Mouse (Mus musculus): ENCODE measurements around the gene Tcn2. TPM values are rescaled to one million over a fixed set of nuclear protein-coding genes. Genes with fewer than 3 reads are reported as not detected.

Gene Tcn2
- polyA plus RNA-seq, 1 experiment: 16.4 TPM

DNA sequence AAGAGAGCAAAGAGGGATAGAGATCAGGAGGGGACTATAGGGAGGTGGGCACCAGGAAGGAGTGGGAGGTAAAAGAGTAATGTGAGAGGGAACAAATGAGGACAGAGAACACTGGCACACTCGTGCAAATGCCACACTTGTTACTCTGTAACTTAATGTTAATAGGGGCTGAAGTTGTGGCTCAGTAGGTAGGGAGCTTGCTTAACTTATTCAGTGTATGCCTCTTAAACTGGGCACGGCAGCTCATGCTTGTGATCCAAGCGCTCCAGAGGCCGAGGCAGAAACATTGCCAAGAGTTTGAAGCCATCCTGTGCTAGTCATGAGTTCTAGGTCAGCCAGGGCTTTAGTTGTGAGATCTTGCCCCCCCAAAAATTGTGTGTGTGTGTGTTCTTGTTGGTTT is 3.2 kb upstream of the Tcn2 start:
- no peak overlapping the region for H3K4me3 ChIP-seq
- H3ac ChIP-seq (ENCODE audit: control insufficient read depth, insufficient read length): no peak overlapping the region
- no peaks in the 10 kb centered on the region for H3K36me3 ChIP-seq (ENCODE audit: control insufficient read depth, insufficient read depth)
- TF ChIP-seq USF1 (IDR thresholded peaks at IDR 0.05; ENCODE audit: low read depth) (no peak), POLR2A (IDR thresholded peaks at IDR 0.05; ENCODE audit: insufficient read length, low read depth) (no peak), TCF3 (IDR thresholded peaks at IDR 0.05; ENCODE audit: insufficient read length, low read depth) (no peak), MAX (IDR thresholded peaks at IDR 0.05; ENCODE audit: low read depth) (no peak), REST (IDR thresholded peaks at IDR 0.05; ENCODE audit: insufficient read depth, insufficient read length) (no peak), MYOD1 (IDR thresholded peaks at IDR 0.05; ENCODE audit: control insufficient read depth in 1 of 3, insufficient read length in 2 of 3, low read depth in 2 of 3) (no peak), TCF12 (IDR thresholded peaks at IDR 0.05; ENCODE audit: insufficient read depth, poor library complexity, severe bottlenecking) (no peak), E2F4 (IDR thresholded peaks at IDR 0.05; ENCODE audit: insufficient read depth) (no peak), POLR2AphosphoS2 (IDR thresholded peaks at IDR 0.05; ENCODE audit: insufficient read length, low read depth) (no peak), MYOG (IDR thresholded peaks at IDR 0.05; ENCODE audit: control insufficient read depth in 1 of 3, insufficient read depth in 1 of 3, insufficient read length in 2 of 3, low read depth in 2 of 3) (no peak), SRF (IDR thresholded peaks at IDR 0.05; ENCODE audit: control insufficient read depth, insufficient read length, low read depth) (no peak), CEBPB (IDR thresholded peaks at IDR 0.05; ENCODE audit: insufficient read depth, poor library complexity, severe bottlenecking) (no peak)
- H3K4me2 ChIP-seq (ENCODE audit: low read depth): no peak overlapping the region
- no peaks in the 10 kb centered on the region for H3K79me2 ChIP-seq (ENCODE audit: control insufficient read depth, insufficient read depth)
- peaks cover 47% of the 10 kb centered on the region for H3K27me3 ChIP-seq (ENCODE audit: control insufficient read depth, insufficient read depth, insufficient read length)

DNA sequence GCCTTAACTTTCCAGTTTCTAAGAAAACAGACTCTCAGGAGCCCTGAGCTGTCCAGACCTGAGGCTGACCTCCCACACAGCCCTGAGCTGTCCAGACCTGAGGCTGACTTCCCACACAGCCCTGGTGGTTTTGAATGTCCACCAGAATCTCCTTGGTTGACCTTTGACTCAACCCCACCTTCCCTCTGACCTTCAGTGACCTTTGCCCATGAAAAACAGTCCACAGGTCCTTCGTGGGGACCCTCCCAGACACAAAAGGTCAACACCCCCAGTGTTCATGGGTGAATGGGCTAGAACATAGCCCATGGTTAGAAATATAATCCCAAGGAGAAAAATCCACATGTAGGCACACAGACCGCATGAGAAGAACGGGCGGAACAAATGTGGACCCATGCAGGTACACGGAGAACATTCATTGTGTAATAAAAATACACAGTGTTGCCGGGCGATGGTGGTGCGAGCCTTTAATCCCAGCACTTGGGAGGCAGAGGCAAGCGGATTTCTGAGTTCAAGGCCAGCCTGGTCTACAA is 1.9 kb upstream of the Tcn2 start:
- no peak overlapping the region for H3ac ChIP-seq (ENCODE audit: control insufficient read depth, insufficient read length)
- no peaks in the 10 kb centered on the region for H3K79me2 ChIP-seq (ENCODE audit: control insufficient read depth, insufficient read depth)
- no peak overlapping the region for H3K4me2 ChIP-seq (ENCODE audit: low read depth)
- TF ChIP-seq POLR2AphosphoS2 (IDR thresholded peaks at IDR 0.05; ENCODE audit: insufficient read length, low read depth) (no peak), E2F4 (IDR thresholded peaks at IDR 0.05; ENCODE audit: insufficient read depth) (no peak), CEBPB (IDR thresholded peaks at IDR 0.05; ENCODE audit: insufficient read depth, poor library complexity, severe bottlenecking) (no peak), REST (IDR thresholded peaks at IDR 0.05; ENCODE audit: insufficient read depth, insufficient read length) (no peak), MYOD1 (IDR thresholded peaks at IDR 0.05; ENCODE audit: control insufficient read depth in 1 of 3, insufficient read length in 2 of 3, low read depth in 2 of 3) (no peak), TCF3 (IDR thresholded peaks at IDR 0.05; ENCODE audit: insufficient read length, low read depth) (no peak), USF1 (IDR thresholded peaks at IDR 0.05; ENCODE audit: low read depth) (no peak), MAX (IDR thresholded peaks at IDR 0.05; ENCODE audit: low read depth) (no peak), SRF (IDR thresholded peaks at IDR 0.05; ENCODE audit: control insufficient read depth, insufficient read length, low read depth) (no peak), TCF12 (IDR thresholded peaks at IDR 0.05; ENCODE audit: insufficient read depth, poor library complexity, severe bottlenecking) (no peak), POLR2A (IDR thresholded peaks at IDR 0.05; ENCODE audit: insufficient read length, low read depth) (no peak), MYOG (IDR thresholded peaks at IDR 0.05; ENCODE audit: control insufficient read depth in 1 of 3, insufficient read depth in 1 of 3, insufficient read length in 2 of 3, low read depth in 2 of 3) (no peak)
- no peak overlapping the region for H3K4me3 ChIP-seq
- H3K27me3 ChIP-seq (ENCODE audit: control insufficient read depth, insufficient read depth, insufficient read length): peaks cover 39% of the 10 kb centered on the region
- H3K36me3 ChIP-seq (ENCODE audit: control insufficient read depth, insufficient read depth): no peaks in the 10 kb centered on the region

DNA sequence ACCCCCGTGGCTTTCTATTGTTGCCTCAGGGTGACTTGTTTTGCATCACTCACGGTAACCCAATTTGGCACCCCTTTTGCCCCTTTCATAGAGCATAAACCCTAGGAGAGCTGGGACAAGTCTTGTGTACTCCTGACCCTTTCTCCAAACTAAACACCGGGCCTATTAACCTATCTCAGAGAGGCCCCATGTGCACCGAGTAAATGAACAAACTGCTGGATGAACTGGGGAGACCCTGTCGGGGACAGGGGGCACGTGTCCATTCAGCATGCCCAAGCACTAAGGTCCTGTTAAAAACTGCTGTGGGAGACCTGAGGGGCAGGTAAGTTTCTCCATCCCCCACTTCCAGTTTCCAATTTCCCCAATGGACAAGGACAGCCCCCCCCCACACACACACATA is 1.0 kb downstream of the Tcn2 start:
- Histone ChIP-seq H3K4me2 (ENCODE audit: low read depth) (peak overlapping the region; percentile 72), H3K79me2 (ENCODE audit: control insufficient read depth, insufficient read depth) (no peaks in the 10 kb centered on the region), H3K27me3 (ENCODE audit: control insufficient read depth, insufficient read depth, insufficient read length) (peaks cover 26% of the 10 kb centered on the region), H3ac (ENCODE audit: control insufficient read depth, insufficient read length) (no peak overlapping the region), H3K36me3 (ENCODE audit: control insufficient read depth, insufficient read depth) (no peaks in the 10 kb centered on the region), H3K4me3 (peak overlapping the region; percentile 19)
- no peak for TF ChIP-seq E2F4 (IDR thresholded peaks at IDR 0.05; ENCODE audit: insufficient read depth)
- no peak for TF ChIP-seq POLR2A (IDR thresholded peaks at IDR 0.05; ENCODE audit: insufficient read length, low read depth)
- no peak for TF ChIP-seq TCF12 (IDR thresholded peaks at IDR 0.05; ENCODE audit: insufficient read depth, poor library complexity, severe bottlenecking)
- no peak for TF ChIP-seq SRF (IDR thresholded peaks at IDR 0.05; ENCODE audit: control insufficient read depth, insufficient read length, low read depth)
- TF ChIP-seq USF1 (IDR thresholded peaks at IDR 0.05; ENCODE audit: low read depth): no peak
- TF ChIP-seq TCF3 (IDR thresholded peaks at IDR 0.05; ENCODE audit: insufficient read length, low read depth): no peak
- TF ChIP-seq POLR2AphosphoS2 (IDR thresholded peaks at IDR 0.05; ENCODE audit: insufficient read length, low read depth): no peak
- no peak for TF ChIP-seq MYOD1 (IDR thresholded peaks at IDR 0.05; ENCODE audit: control insufficient read depth in 1 of 3, insufficient read length in 2 of 3, low read depth in 2 of 3)
- no peak for TF ChIP-seq CEBPB (IDR thresholded peaks at IDR 0.05; ENCODE audit: insufficient read depth, poor library complexity, severe bottlenecking)
- no peak for TF ChIP-seq REST (IDR thresholded peaks at IDR 0.05; ENCODE audit: insufficient read depth, insufficient read length)
- no peak for TF ChIP-seq MAX (IDR thresholded peaks at IDR 0.05; ENCODE audit: low read depth)
- TF ChIP-seq MYOG (IDR thresholded peaks at IDR 0.05; ENCODE audit: control insufficient read depth in 1 of 3, insufficient read depth in 1 of 3, insufficient read length in 2 of 3, low read depth in 2 of 3): no peak

DNA sequence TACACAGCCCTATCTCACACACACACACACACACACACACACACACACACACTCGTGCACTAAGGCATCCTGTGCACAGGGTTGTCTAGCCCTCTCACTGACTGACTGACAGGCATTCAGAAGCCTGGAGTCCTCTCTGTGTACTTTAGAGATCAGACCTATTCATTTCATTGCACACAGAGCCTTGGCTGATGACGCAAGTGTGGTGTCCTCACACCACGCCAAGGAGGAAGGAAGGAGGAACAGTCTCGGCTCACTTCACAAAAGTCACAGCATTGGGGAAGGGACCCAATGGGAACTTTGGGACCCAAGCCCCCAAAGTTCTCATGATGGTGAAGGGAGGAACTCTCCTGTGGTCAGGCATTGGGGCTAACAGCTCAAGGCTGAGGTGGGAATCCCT is 1.9 kb downstream of the Tcn2 start:
- Histone ChIP-seq H3K79me2 (ENCODE audit: control insufficient read depth, insufficient read depth) (no peaks in the 10 kb centered on the region), H3K4me3 (no peak overlapping the region), H3K27me3 (ENCODE audit: control insufficient read depth, insufficient read depth, insufficient read length) (peaks cover 17% of the 10 kb centered on the region), H3K36me3 (ENCODE audit: control insufficient read depth, insufficient read depth) (no peaks in the 10 kb centered on the region), H3K4me2 (ENCODE audit: low read depth) (no peak overlapping the region), H3ac (ENCODE audit: control insufficient read depth, insufficient read length) (no peak overlapping the region)
- TF ChIP-seq CEBPB (IDR thresholded peaks at IDR 0.05; ENCODE audit: insufficient read depth, poor library complexity, severe bottlenecking) (no peak), MYOG (IDR thresholded peaks at IDR 0.05; ENCODE audit: control insufficient read depth in 1 of 3, insufficient read depth in 1 of 3, insufficient read length in 2 of 3, low read depth in 2 of 3) (no peak), MYOD1 (IDR thresholded peaks at IDR 0.05; ENCODE audit: control insufficient read depth in 1 of 3, insufficient read length in 2 of 3, low read depth in 2 of 3) (no peak)

DNA sequence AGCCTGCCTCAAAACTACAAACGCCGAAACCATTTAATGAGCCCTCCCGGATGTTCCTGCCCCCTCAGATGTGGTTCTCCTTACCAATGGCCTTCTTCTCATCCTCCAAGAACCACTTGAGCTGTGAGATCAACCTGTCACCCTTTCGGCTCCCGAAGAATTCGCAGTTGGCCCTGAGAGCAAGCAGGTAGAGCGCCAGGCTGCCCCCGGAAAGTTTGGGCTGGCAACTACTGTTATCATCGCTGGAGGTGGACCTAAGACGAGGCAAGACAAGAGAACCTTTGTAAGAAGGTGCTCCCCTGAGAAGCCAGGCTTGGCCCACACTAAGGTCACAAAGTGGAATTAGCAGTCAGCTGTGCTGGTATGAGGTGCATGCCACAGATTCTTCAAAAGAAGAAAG is 6.0 kb downstream of the Tcn2 start:
- peaks cover 6% of the 10 kb centered on the region for H3K27me3 ChIP-seq (ENCODE audit: control insufficient read depth, insufficient read depth, insufficient read length)
- no peaks in the 10 kb centered on the region for H3K36me3 ChIP-seq (ENCODE audit: control insufficient read depth, insufficient read depth)
- H3K79me2 ChIP-seq (ENCODE audit: control insufficient read depth, insufficient read depth): no peaks in the 10 kb centered on the region
- no peak overlapping the region for H3ac ChIP-seq (ENCODE audit: control insufficient read depth, insufficient read length)
- TF ChIP-seq SRF (IDR thresholded peaks at IDR 0.05; ENCODE audit: control insufficient read depth, insufficient read length, low read depth) (no peak), REST (IDR thresholded peaks at IDR 0.05; ENCODE audit: insufficient read depth, insufficient read length) (no peak), E2F4 (IDR thresholded peaks at IDR 0.05; ENCODE audit: insufficient read depth) (no peak), POLR2A (IDR thresholded peaks at IDR 0.05; ENCODE audit: insufficient read length, low read depth) (no peak), CEBPB (IDR thresholded peaks at IDR 0.05; ENCODE audit: insufficient read depth, poor library complexity, severe bottlenecking) (no peak)
- no peak overlapping the region for H3K4me3 ChIP-seq
- no peak overlapping the region for H3K4me2 ChIP-seq (ENCODE audit: low read depth)
